Mouse (Mus musculus) hindbrain, embryonic 15.5 days (tissue): ENCODE data around the gene Abat. TPM values are rescaled to one million over a fixed set of nuclear protein-coding genes. Genes with fewer than 3 reads are reported as not detected.

ENCODE experiments used
- ATAC-seq: fragments of 200-750 bp; cut with Nextera tagmentation; 2 replicates; pipeline ENCODE4 v1.8.0; 2017; ENCODE audit warnings: low read depth, moderate number of reproducible peaks, moderate TSS enrichment; ENCODE audit not compliant: low FRiP score
- H3K27ac ChIP-seq: fragments of 300-500 bp; sonication (generic); replicated peaks from 2 replicates; pipeline ENCODE4 v1.5.1; 2015; ENCODE audit warnings: mild to moderate bottlenecking, inconsistent platforms
- H3K27me3 ChIP-seq: fragments of 300-500 bp; sonication (generic); 2 replicates; pipeline ENCODE4 v1.6.1; 2015; ENCODE audit warnings: control low read depth, inconsistent platforms
- H3K36me3 ChIP-seq: fragments of 300-500 bp; sonication (generic); 2 replicates; pipeline ENCODE4 v1.6.1; 2015; ENCODE audit warnings: control low read depth, inconsistent platforms
- H3K4me1 ChIP-seq: fragments of 300-500 bp; sonication (generic); replicated peaks from 2 replicates; pipeline ENCODE4 v1.6.1; 2015; ENCODE audit warnings: control low read depth, inconsistent platforms
- H3K4me2 ChIP-seq: fragments of 300-500 bp; sonication (generic); 2 replicates; pipeline ENCODE4 v1.6.1; 2015; ENCODE audit warnings: moderate library complexity, mild to moderate bottlenecking, inconsistent platforms
- H3K4me3 ChIP-seq: fragments of 300-500 bp; sonication (generic); 2 replicates; pipeline ENCODE4 v1.5.1; 2015; ENCODE audit warnings: mild to moderate bottlenecking, inconsistent platforms
- H3K9ac ChIP-seq: fragments of 300-500 bp; sonication (generic); 2 replicates; pipeline ENCODE4 v1.6.1; 2015; ENCODE audit warnings: inconsistent platforms
- H3K9me3 ChIP-seq: fragments of 300-500 bp; sonication (generic); 2 replicates; pipeline ENCODE4 v1.6.1; 2016; ENCODE audit warnings: control low read depth, inconsistent platforms
- WGBS: fragments of 180-500 bp; shearing (Covaris S2); methylation state at CpG from one replicate; pipeline ENCODE4 v1.1.7; 2015; 5-methylcytosine and 5-hydroxymethylcytosine counted together
- polyA plus RNA-seq: library from polyadenylated mRNA; unstranded; fragments of >200 nt; fragmentation: Nextera tagmentation; extraction: Ambion mirVana; gene quantifications from 2 replicates; pipeline ENCODE4 v1.2.1, GENCODE M21; 2015

Abat gene
- polyA plus RNA-seq, 1 experiment from 2014 or later: 82.8 TPM

DNA sequence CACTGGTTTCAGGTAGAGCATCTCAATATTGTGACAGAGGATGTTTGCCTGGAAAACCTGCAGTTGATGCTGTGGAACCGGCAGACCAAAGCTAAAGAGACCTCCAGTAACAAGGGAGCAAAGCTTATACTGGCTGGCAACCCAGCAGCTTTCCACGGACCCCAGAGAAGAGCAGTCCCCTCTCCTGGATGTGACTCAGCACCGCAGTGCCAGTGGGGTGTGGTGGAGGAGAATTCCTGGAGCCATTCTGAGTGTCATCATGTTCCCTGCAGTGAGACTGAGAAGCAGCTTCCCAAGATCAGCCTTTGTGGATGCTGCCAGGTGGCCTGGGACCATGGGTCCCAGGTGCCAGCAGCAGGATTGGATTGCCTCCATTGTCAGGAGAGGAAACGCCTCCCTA is 99.8 kb downstream of the Abat start:
- no peaks in the 10 kb centered on the region for H3K9me3 ChIP-seq
- no peak overlapping the region for H3K4me2 ChIP-seq
- H3K36me3 ChIP-seq: peaks cover 39% of the 10 kb centered on the region
- 80% methylated on average over 4 of the region's 4 CpGs for WGBS
- H3K4me3 ChIP-seq: no peak overlapping the region
- H3K9ac ChIP-seq: no peak overlapping the region
- no peaks in the 10 kb centered on the region for H3K4me1 ChIP-seq
- H3K27me3 ChIP-seq: 0 out of 2 replicates have a peak, but pooled peaks cover 2% of the 10 kb centered on the region
- H3K27ac ChIP-seq: no peak overlapping the region
- no peak for ATAC-seq

DNA sequence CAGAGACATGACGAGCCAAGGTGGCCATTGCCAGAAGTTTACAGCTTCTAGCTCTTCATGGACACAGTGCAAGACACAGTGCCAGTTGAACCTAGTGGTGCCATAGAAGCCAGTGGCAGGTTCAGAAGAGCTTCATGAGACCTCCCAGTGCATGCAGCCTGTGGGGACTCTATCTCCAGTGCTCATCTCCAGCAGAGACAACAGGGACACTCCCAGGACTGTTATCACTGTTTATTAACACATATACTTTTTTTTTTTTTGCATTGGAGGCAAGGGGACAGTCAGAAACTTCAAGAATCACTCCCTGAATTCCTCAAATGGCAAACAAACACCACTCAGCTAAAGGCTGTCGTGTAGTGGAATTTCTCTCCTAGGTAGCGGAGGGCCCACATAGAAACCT is 100.2 kb downstream of the Abat start:
- Histone ChIP-seq H3K36me3 (peaks cover 40% of the 10 kb centered on the region), H3K9me3 (no peaks in the 10 kb centered on the region)

DNA sequence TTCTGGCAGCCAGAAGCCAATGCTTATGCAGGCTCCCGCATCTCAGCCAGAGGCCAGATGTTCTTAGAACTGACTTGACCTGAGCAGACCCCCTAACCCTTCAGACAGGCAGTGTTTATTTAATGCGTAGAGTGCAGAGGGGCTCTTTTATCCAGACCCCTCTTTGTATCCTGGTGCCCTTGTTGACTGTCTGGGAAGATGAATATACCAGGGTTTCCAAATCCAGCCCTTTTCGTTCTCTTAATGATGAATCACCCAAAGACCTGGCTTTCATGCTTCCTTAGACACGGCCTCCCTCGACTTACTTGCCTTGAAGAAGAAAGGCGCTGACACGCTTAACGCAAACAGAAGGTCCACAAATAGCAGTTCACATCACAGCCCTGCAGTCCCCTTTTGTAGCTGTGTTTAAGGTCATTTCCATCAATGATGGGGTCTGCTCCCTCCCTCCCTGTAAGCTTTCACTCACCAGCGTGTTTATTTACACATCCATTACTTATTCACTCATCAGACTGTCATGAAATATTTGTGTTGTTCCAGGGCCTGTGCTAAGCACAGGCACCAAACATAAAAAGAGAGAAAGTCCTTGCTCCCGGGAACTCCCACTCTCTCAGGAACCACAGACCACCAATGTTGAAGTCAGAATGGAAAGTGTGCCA is 106.6 kb downstream of the Abat start:
- H3K27me3 ChIP-seq: no peaks in the 10 kb centered on the region
- ATAC-seq: no peak
- H3K9ac ChIP-seq: no peak overlapping the region
- H3K4me3 ChIP-seq: no peak overlapping the region
- no peaks in the 10 kb centered on the region for H3K9me3 ChIP-seq
- peaks cover 15% of the 10 kb centered on the region for H3K36me3 ChIP-seq
- H3K4me1 ChIP-seq: no peaks in the 10 kb centered on the region
- H3K4me2 ChIP-seq: no peak overlapping the region
- H3K27ac ChIP-seq: no peak overlapping the region
- 15% methylated on average over 10 of the region's 10 CpGs for WGBS

More for the DNA sequence above, 100.2 kb downstream of the Abat start:
- Histone ChIP-seq H3K4me3 (no peak overlapping the region), H3K27ac (no peak overlapping the region), H3K4me1 (no peaks in the 10 kb centered on the region), H3K9ac (no peak overlapping the region), H3K27me3 (0 out of 2 replicates have a peak, but pooled peaks cover 2% of the 10 kb centered on the region), H3K4me2 (no peak overlapping the region)
- ATAC-seq: no peak
- WGBS: 92% methylated on average over 3 of the region's 3 CpGs

DNA sequence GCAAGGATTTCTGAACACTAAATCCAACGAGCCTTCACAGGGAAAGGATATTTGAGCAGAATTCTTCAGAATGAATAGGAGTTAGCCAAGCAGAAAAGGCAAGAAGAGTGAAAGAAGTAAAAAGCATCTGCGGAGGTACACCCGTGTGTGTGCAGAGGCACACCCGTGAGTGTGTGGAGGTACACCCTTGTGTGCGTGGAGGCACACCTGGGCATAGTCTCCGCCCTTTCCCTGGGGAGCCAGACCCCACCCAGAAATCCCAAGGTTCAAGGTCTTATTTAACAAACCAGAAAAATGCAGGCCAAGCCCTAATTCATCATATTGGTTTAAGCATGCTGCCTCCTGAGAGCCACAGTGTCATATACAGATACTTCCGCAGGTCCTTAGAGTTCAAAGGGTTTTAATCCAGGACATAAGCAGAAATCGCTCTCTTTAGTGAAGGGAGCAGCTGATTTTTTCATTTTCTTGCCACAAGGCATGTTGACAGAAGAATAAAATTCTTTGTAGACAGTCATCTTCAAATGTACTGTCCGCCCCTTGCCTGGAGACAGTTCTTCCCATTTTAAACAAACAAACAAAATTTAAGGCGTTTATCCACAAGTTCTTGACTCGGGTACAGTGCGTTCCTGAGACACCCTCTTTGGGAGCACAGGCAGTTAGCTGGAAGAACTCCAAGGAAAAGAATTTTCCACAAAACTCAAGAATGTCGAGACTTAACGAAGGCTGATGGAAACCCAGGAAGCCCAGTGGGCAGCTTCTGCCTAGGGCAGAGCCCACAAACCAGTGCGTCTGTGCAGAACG is 107.3 kb downstream of the Abat start:
- Histone ChIP-seq H3K4me2 (no peak overlapping the region), H3K36me3 (peaks cover 15% of the 10 kb centered on the region), H3K9ac (no peak overlapping the region), H3K27me3 (no peaks in the 10 kb centered on the region), H3K9me3 (no peaks in the 10 kb centered on the region), H3K27ac (no peak overlapping the region), H3K4me3 (no peak overlapping the region), H3K4me1 (no peaks in the 10 kb centered on the region)
- WGBS: 80% methylated on average over 16 of the region's 16 CpGs
- ATAC-seq: no peak

DNA sequence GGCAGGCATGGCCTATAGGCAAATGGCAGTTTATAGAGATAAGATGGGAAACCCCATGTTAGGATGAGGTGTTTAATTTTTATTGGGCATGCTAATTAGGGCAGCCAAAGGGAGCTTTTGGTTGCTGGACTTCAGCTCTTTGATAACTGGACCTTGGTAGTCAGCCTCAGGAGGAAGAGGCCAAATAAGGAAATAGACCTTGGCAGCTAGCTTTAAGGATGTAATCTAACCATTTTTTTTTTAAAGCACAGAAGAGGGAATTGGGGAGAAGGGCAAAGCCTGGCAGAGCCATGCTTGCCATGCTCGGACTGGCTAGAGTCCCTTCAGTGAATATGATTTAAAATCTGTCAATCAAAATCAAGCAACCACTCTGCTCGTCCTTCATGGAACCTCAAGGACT is 117.2 kb downstream of the Abat start:
- no peak for ATAC-seq

DNA sequence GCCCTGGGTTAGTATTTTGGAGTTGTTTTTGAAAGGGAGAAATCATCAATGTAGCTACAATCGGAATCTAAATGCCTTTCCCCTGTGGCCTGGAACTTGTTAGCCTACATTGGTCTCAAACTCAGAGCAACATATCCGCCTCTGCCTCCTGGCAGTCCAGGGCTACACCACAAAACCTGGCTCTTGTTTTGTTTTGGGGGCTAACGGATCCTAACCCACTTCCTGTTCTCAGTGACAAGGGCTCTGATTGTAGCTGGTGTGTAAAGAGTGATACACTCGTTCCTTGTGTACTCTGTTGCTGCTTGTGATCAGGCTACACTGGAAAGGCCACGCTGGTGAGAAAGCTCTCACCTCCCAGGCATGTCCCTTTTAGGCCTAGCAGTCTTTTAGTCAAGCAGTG is 118.2 kb downstream of the Abat start:
- Histone ChIP-seq H3K27ac (no peak overlapping the region), H3K9me3 (no peaks in the 10 kb centered on the region), H3K9ac (no peak overlapping the region), H3K36me3 (peaks cover 5% of the 10 kb centered on the region), H3K27me3 (no peaks in the 10 kb centered on the region), H3K4me3 (no peak overlapping the region), H3K4me2 (no peak overlapping the region), H3K4me1 (peaks cover 16% of the 10 kb centered on the region)
- WGBS: 93% methylated on average over 5 of the region's 5 CpGs
- no peak for ATAC-seq

More for the DNA sequence above, 117.2 kb downstream of the Abat start:
- Histone ChIP-seq H3K27ac (no peak overlapping the region), H3K36me3 (peaks cover 5% of the 10 kb centered on the region), H3K27me3 (no peaks in the 10 kb centered on the region), H3K4me2 (no peak overlapping the region), H3K9ac (no peak overlapping the region), H3K9me3 (no peaks in the 10 kb centered on the region), H3K4me3 (no peak overlapping the region), H3K4me1 (0 out of 2 replicates have a peak, but pooled peaks cover 6% of the 10 kb centered on the region)
- 73% methylated on average over 2 of the region's 2 CpGs for WGBS

DNA sequence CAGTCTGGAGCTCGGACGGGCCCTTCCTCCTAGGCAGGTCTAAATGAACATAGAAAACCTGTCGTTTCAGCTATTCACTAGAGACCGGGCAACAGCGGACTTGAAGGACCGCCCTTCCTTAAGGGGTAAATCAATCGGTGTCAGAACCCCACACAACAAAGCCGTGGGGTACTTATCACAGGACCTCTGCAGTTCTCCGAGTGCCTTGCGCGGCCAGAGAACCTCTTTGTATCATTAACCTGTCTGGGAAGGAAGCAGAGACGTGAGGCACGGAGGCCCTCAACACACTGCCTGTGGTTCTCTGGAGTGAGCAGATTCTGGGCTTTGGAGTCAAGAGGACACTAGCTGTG is 123.6 kb downstream of the Abat start:
- ATAC-seq: peak; percentile 28
- 0% methylated on average over 13 of the region's 13 CpGs for WGBS
- peaks cover 35% of the 10 kb centered on the region for H3K4me1 ChIP-seq
- peaks cover 5% of the 10 kb centered on the region for H3K36me3 ChIP-seq
- H3K9ac ChIP-seq: peak overlapping the region; percentile 68
- peak overlapping the region; percentile 93 for H3K4me2 ChIP-seq
- H3K4me3 ChIP-seq: peak overlapping the region; percentile 67
- no peaks in the 10 kb centered on the region for H3K27me3 ChIP-seq
- H3K27ac ChIP-seq: peak overlapping the region; percentile 90
- H3K9me3 ChIP-seq: no peaks in the 10 kb centered on the region

DNA sequence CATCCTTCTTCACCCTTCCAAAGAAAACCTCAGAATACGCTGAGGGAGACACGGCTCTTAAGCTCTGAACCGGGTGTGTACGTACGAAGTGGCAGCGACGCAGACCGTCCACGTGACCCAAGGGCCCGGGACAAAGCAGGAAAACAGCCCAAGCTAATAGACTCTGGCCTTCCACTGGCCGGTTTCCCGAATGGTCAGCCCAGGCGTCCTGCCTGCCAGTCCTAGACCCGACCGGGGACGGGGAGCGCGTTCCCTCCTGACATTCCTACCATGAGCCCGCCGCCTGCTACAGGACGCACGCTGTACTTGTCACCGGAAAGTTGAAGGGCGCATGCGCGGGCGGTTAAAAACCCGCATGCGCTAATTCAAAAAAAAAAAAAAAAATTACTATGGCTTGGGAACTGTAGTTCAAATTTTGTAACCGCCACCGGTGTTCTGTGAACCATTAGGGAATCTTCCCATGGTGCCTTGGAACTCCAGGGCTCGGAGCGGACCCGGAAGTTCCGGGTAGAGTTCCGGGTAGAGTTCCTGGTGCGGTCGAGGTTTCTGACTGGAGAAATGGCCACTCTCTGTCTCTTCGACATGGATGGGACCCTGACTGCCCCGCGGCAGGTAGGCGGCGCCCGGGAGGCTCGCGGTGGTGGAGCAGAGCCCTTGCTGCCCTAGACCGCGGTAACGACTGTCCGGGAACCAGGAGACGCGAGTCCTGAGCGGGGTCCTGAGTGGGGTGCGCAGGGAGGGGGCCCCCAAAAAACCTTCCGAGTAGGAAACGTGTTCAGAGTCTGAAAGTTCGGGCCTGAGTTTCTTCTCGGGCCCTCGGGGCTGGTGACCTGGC is 124.2 kb downstream of the Abat start, which contains the start of the genes Pmm2 and Tmem186:
Pmm2 (plus strand) TSS at position 458 of the 835 bp plus-strand sequence.
Tmem186 (minus strand) TSS at position 496 of the 835 bp plus-strand sequence.
- Histone ChIP-seq H3K4me1 (peaks cover 35% of the 10 kb centered on the region), H3K9ac (peak within 1 kb of the TSS; percentile 68), H3K27ac (peak within 1 kb of the TSS; percentile 90), H3K27me3 (no peaks in the 10 kb centered on the region), H3K9me3 (no peaks in the 10 kb centered on the region), H3K4me2 (peak within 1 kb of the TSS; percentile 93), H3K36me3 (peaks cover 1% of the 10 kb centered on the region), H3K4me3 (peak within 1 kb of the TSS; percentile 67)
- ATAC-seq: peak; percentile 94
- WGBS: under 1% methylated on average over 59 of the region's 59 CpGs

DNA sequence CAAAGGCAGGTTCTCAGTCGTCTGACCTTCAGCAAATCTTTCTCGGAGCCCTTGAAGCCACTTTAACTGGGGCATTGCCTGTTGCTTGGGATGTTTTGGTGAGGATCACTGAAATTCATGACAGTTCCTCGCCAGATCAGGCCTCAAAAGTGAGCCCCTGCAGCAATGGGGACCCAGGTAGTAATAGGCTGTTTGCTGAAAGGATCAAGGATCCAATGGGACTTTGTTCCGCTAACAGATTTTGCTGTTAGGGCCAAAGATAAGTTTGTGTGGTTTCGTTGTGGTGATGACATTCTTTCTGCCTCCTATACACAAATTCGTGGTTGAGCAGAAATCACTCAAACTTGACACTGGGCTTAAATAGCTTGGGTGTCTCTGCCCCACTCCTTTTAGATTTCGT is 124.9 kb downstream of the Abat start:
- H3K27me3 ChIP-seq: no peaks in the 10 kb centered on the region
- H3K4me2 ChIP-seq: peak overlapping the region; percentile 93
- peaks cover 35% of the 10 kb centered on the region for H3K4me1 ChIP-seq
- H3K9me3 ChIP-seq: no peaks in the 10 kb centered on the region
- H3K4me3 ChIP-seq: peak overlapping the region; percentile 67
- H3K36me3 ChIP-seq: peaks cover 4% of the 10 kb centered on the region; the same call in 1 of the 2 replicates
- no peak for ATAC-seq
- H3K9ac ChIP-seq: peak overlapping the region; percentile 56
- 50% methylated on average over 7 of the region's 7 CpGs for WGBS
- H3K27ac ChIP-seq: peak overlapping the region; percentile 90

DNA sequence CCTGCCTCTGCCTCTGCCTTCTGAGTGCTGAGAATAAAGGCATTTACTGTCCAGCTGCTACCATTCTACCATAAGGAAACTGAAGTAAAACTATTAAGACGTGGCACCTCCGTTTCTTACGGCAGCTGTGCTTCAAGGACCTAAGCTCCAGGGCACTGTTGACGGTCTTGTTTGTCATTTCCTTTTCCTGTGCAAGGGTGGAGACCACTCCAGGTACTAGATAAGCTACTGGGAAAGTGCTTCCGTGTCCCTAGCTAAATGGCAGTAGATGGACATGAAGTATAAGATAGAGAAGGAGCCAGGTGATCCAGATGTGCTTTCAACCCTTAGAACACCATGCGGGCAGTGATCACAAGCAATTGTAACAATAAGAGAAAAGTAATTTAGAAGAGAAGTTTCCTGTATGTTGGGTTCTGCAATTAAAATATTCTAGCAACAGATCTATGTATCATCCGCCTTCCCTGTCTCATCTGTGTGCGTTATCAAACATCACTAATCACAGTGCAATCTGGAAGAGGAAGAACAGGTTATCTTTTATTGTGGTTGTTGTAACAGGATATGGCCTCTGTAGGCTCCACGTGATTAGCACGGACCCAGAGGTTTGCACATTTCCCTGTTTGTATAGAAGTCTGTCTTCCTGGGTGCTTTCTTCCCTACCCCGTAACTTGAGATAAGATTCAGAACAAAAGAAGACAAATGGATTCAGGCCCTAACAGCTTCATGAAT is 126.4 kb downstream of the Abat start:
- Histone ChIP-seq H3K9me3 (no peaks in the 10 kb centered on the region), H3K4me3 (no peak overlapping the region), H3K9ac (no peak overlapping the region), H3K36me3 (peaks cover 13% of the 10 kb centered on the region), H3K27me3 (no peaks in the 10 kb centered on the region), H3K4me1 (peaks cover 35% of the 10 kb centered on the region), H3K4me2 (no peak overlapping the region), H3K27ac (no peak overlapping the region)
- no peak for ATAC-seq
- 89% methylated on average over 11 of the region's 11 CpGs for WGBS

DNA sequence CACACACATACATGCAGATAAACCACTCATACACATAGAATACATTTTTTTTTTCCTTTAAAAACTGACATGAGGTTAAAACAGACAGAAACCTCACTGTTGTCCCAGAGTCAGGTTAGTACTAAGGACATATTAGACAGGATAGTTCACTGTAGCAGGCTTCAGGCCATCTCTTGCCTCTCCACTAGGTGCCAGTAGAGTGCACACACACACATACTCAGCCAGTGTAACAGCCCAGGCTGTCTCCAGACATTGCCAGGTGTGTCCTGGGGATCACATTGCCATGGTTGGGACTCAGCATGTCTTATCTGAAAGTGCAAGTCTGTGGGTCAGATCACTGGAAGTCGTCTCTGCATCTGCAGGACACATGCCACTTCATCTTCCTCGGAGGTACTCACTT is 130.6 kb downstream of the Abat start:
- Histone ChIP-seq H3K27ac (no peak overlapping the region), H3K4me1 (peaks cover 6% of the 10 kb centered on the region; the same call in 1 of the 2 replicates), H3K4me2 (no peak overlapping the region), H3K36me3 (peaks cover 44% of the 10 kb centered on the region), H3K27me3 (no peaks in the 10 kb centered on the region), H3K4me3 (no peak overlapping the region), H3K9ac (no peak overlapping the region), H3K9me3 (no peaks in the 10 kb centered on the region)
- 82% methylated on average over 2 of the region's 2 CpGs for WGBS
- ATAC-seq: 0 out of 2 replicates have a peak, but pooled peaks have one; percentile 65
